Mouse (Mus musculus): ENCODE measurements around the gene Hcrt. TPM values are rescaled to one million over a fixed set of nuclear protein-coding genes. Genes with fewer than 3 reads are reported as not detected.
A peak's percentile ranks its signal among the peaks of the same experiment; 100 is the strongest.

Gene Hcrt
- polyA plus RNA-seq, 1 experiment from 2014 or later, result not detected

GRCm38 (mm10) chr11:100758707-100759610, 3.8 kb downstream of the Hcrt start:
- no peak; the same call in 1 of the 2 replicates for ATAC-seq (ENCODE audit: low read depth)
- H3K4me1 ChIP-seq (ENCODE audit: control insufficient read depth, low read depth, low read length), result peaks cover 16% of the 10 kb centered on the region
- no peaks in the 10 kb centered on the region for H3K36me3 ChIP-seq (ENCODE audit: control insufficient read depth, insufficient read depth)
- H3K9ac ChIP-seq (ENCODE audit: low read depth, low read length), result no peak overlapping the region
- H3K9me3 ChIP-seq (replicated peaks; ENCODE audit: control insufficient read depth, low read length), result no peaks in the 10 kb centered on the region
- peak overlapping the region; percentile 47 for H3K4me3 ChIP-seq (ENCODE audit: low read depth, low read length)
- H3K27me3 ChIP-seq (ENCODE audit: control insufficient read depth, insufficient read depth, low read depth, low read length), result peaks cover 48% of the 10 kb centered on the region
- WGBS (ENCODE audit: insufficient replicate concordance), result 3% methylated on average over 35 of the region's 35 CpGs
- peak overlapping the region; percentile 63 for H3K4me2 ChIP-seq (ENCODE audit: low read depth, low read length)
- no peak overlapping the region for H3K27ac ChIP-seq (ENCODE audit: low read length)

GRCm38 (mm10) chr11:100757566-100757965, 5.2 kb downstream of the Hcrt start:
- Histone ChIP-seq H3K27me3 (ENCODE audit: control insufficient read depth, insufficient read depth, low read depth, low read length) (peaks cover 55% of the 10 kb centered on the region), H3K4me2 (ENCODE audit: low read depth, low read length) (no peak overlapping the region), H3K9me3 (replicated peaks; ENCODE audit: control insufficient read depth, low read length) (no peaks in the 10 kb centered on the region), H3K4me3 (ENCODE audit: low read depth, low read length) (no peak overlapping the region), H3K9ac (ENCODE audit: low read depth, low read length) (no peak overlapping the region), H3K4me1 (ENCODE audit: control insufficient read depth, low read depth, low read length) (peaks cover 16% of the 10 kb centered on the region), H3K36me3 (ENCODE audit: control insufficient read depth, insufficient read depth) (no peaks in the 10 kb centered on the region), H3K27ac (ENCODE audit: low read length) (no peak overlapping the region)
- WGBS (ENCODE audit: insufficient replicate concordance), result 67% methylated on average over 12 of the region's 12 CpGs
- no peak for ATAC-seq (ENCODE audit: low read depth)

- WGBS (ENCODE audit: insufficient replicate concordance), result 50% methylated on average over 6 of the region's 6 CpGs
- Histone ChIP-seq H3K9ac (ENCODE audit: low read depth, low read length) (no peak overlapping the region), H3K36me3 (ENCODE audit: control insufficient read depth, insufficient read depth) (no peaks in the 10 kb centered on the region), H3K27me3 (ENCODE audit: control insufficient read depth, insufficient read depth, low read depth, low read length) (peaks cover 60% of the 10 kb centered on the region), H3K4me2 (ENCODE audit: low read depth, low read length) (no peak overlapping the region), H3K27ac (ENCODE audit: low read length) (no peak overlapping the region), H3K9me3 (replicated peaks; ENCODE audit: control insufficient read depth, low read length) (no peaks in the 10 kb centered on the region), H3K4me1 (ENCODE audit: control insufficient read depth, low read depth, low read length) (peaks cover 11% of the 10 kb centered on the region), H3K4me3 (ENCODE audit: low read depth, low read length) (no peak overlapping the region)
- no peak for ATAC-seq (ENCODE audit: low read depth)
These were observed 6.3 kb downstream of the Hcrt start for GRCm38 (mm10) chr11:100756476-100756875.

GRCm38 (mm10) chr11:100754693-100755057, 8.1 kb downstream of the Hcrt start:
- H3K27ac ChIP-seq (ENCODE audit: low read length), result no peak overlapping the region
- peaks cover 54% of the 10 kb centered on the region for H3K27me3 ChIP-seq (ENCODE audit: control insufficient read depth, insufficient read depth, low read depth, low read length)
- H3K9me3 ChIP-seq (replicated peaks; ENCODE audit: control insufficient read depth, low read length), result no peaks in the 10 kb centered on the region

GRCm38 (mm10) chr11:100754021-100754692, 8.6 kb downstream of the Hcrt start:
- no peak for ATAC-seq (ENCODE audit: low read depth)
- 56% methylated on average over 12 of the region's 12 CpGs for WGBS (ENCODE audit: insufficient replicate concordance)
- no peak overlapping the region for H3K27ac ChIP-seq (ENCODE audit: low read length)
- H3K9me3 ChIP-seq (replicated peaks; ENCODE audit: control insufficient read depth, low read length), result no peaks in the 10 kb centered on the region
- no peak overlapping the region for H3K4me3 ChIP-seq (ENCODE audit: low read depth, low read length)
- peaks cover 3% of the 10 kb centered on the region; the same call in 1 of the 2 replicates for H3K4me1 ChIP-seq (ENCODE audit: control insufficient read depth, low read depth, low read length)
- no peak overlapping the region for H3K9ac ChIP-seq (ENCODE audit: low read depth, low read length)
- H3K36me3 ChIP-seq (ENCODE audit: control insufficient read depth, insufficient read depth), result no peaks in the 10 kb centered on the region
- no peak overlapping the region for H3K4me2 ChIP-seq (ENCODE audit: low read depth, low read length)
- peaks cover 54% of the 10 kb centered on the region for H3K27me3 ChIP-seq (ENCODE audit: control insufficient read depth, insufficient read depth, low read depth, low read length)

More at GRCm38 (mm10) chr11:100754693-100755057, 8.1 kb downstream of the Hcrt start:
- Histone ChIP-seq H3K36me3 (ENCODE audit: control insufficient read depth, insufficient read depth) (no peaks in the 10 kb centered on the region), H3K9ac (ENCODE audit: low read depth, low read length) (no peak overlapping the region), H3K4me3 (ENCODE audit: low read depth, low read length) (no peak overlapping the region), H3K4me2 (ENCODE audit: low read depth, low read length) (no peak overlapping the region), H3K4me1 (ENCODE audit: control insufficient read depth, low read depth, low read length) (peaks cover 8% of the 10 kb centered on the region)
- ATAC-seq (ENCODE audit: low read depth), result no peak
- 73% methylated on average over 3 of the region's 3 CpGs for WGBS (ENCODE audit: insufficient replicate concordance)

- H3K4me1 ChIP-seq (ENCODE audit: control insufficient read depth, low read depth, low read length), result peaks cover 2% of the 10 kb centered on the region
- no peak overlapping the region for H3K27ac ChIP-seq (ENCODE audit: low read length)
- H3K4me2 ChIP-seq (ENCODE audit: low read depth, low read length), result no peak overlapping the region
- H3K9me3 ChIP-seq (replicated peaks; ENCODE audit: control insufficient read depth, low read length), result no peaks in the 10 kb centered on the region
- H3K4me3 ChIP-seq (ENCODE audit: low read depth, low read length), result no peak overlapping the region
- no peaks in the 10 kb centered on the region for H3K36me3 ChIP-seq (ENCODE audit: control insufficient read depth, insufficient read depth)
- peaks cover 41% of the 10 kb centered on the region for H3K27me3 ChIP-seq (ENCODE audit: control insufficient read depth, insufficient read depth, low read depth, low read length)
- 39% methylated on average over 10 of the region's 10 CpGs for WGBS (ENCODE audit: insufficient replicate concordance)
- ATAC-seq (ENCODE audit: low read depth), result no peak
- H3K9ac ChIP-seq (ENCODE audit: low read depth, low read length), result no peak overlapping the region
These were observed 10.4 kb downstream of the Hcrt start for GRCm38 (mm10) chr11:100752294-100752693.

GRCm38 (mm10) chr11:100750127-100750526, 12.6 kb downstream of the Hcrt start:
- no peak overlapping the region for H3K4me3 ChIP-seq (ENCODE audit: low read depth, low read length)
- H3K27ac ChIP-seq (ENCODE audit: low read length), result no peak overlapping the region
- no peak overlapping the region for H3K9ac ChIP-seq (ENCODE audit: low read depth, low read length)
- no peaks in the 10 kb centered on the region for H3K9me3 ChIP-seq (replicated peaks; ENCODE audit: control insufficient read depth, low read length)
- H3K4me2 ChIP-seq (ENCODE audit: low read depth, low read length), result no peak overlapping the region
- WGBS (ENCODE audit: insufficient replicate concordance), result 73% methylated on average over 16 of the region's 16 CpGs
- H3K27me3 ChIP-seq (ENCODE audit: control insufficient read depth, insufficient read depth, low read depth, low read length), result peaks cover 33% of the 10 kb centered on the region
- H3K4me1 ChIP-seq (ENCODE audit: control insufficient read depth, low read depth, low read length), result peaks cover 8% of the 10 kb centered on the region
- ATAC-seq (ENCODE audit: low read depth), result no peak
- no peaks in the 10 kb centered on the region for H3K36me3 ChIP-seq (ENCODE audit: control insufficient read depth, insufficient read depth)

GRCm38 (mm10) chr11:100749469-100749868, 13.3 kb downstream of the Hcrt start:
- ATAC-seq (ENCODE audit: low read depth), result no peak
- no peak overlapping the region for H3K9ac ChIP-seq (ENCODE audit: low read depth, low read length)
- no peak overlapping the region for H3K4me2 ChIP-seq (ENCODE audit: low read depth, low read length)
- H3K4me1 ChIP-seq (ENCODE audit: control insufficient read depth, low read depth, low read length), result peaks cover 8% of the 10 kb centered on the region
- no peak overlapping the region for H3K27ac ChIP-seq (ENCODE audit: low read length)
- no peaks in the 10 kb centered on the region for H3K36me3 ChIP-seq (ENCODE audit: control insufficient read depth, insufficient read depth)
- H3K27me3 ChIP-seq (ENCODE audit: control insufficient read depth, insufficient read depth, low read depth, low read length), result peaks cover 33% of the 10 kb centered on the region
- WGBS (ENCODE audit: insufficient replicate concordance), result 40% methylated on average over 25 of the region's 25 CpGs
- no peak overlapping the region for H3K4me3 ChIP-seq (ENCODE audit: low read depth, low read length)
- H3K9me3 ChIP-seq (replicated peaks; ENCODE audit: control insufficient read depth, low read length), result no peaks in the 10 kb centered on the region

- Histone ChIP-seq H3K9me3 (replicated peaks; ENCODE audit: control insufficient read depth, low read length) (no peaks in the 10 kb centered on the region), H3K27me3 (ENCODE audit: control insufficient read depth, insufficient read depth, low read depth, low read length) (peaks cover 32% of the 10 kb centered on the region), H3K36me3 (ENCODE audit: control insufficient read depth, insufficient read depth) (no peaks in the 10 kb centered on the region), H3K4me1 (ENCODE audit: control insufficient read depth, low read depth, low read length) (peaks cover 8% of the 10 kb centered on the region), H3K27ac (ENCODE audit: low read length) (no peak overlapping the region), H3K9ac (ENCODE audit: low read depth, low read length) (no peak overlapping the region), H3K4me2 (ENCODE audit: low read depth, low read length) (no peak overlapping the region), H3K4me3 (ENCODE audit: low read depth, low read length) (no peak overlapping the region)
- 21% methylated on average over 4 of the region's 4 CpGs for WGBS (ENCODE audit: insufficient replicate concordance)
- ATAC-seq (ENCODE audit: low read depth), result no peak
These were observed 14.1 kb downstream of the Hcrt start for GRCm38 (mm10) chr11:100748620-100749019.

Data from liver, embryonic 16.5 days (tissue).